Mouse (Mus musculus): Measurements from ENCODE around the gene Hoxa13.

Gene Hoxa13

GRCm38 (mm10) chr6:52221337-52221992 is 39.2 kb downstream of the Hoxa13 start, which contains the start of gene Hoxa7:
Gene Hoxa7 (minus strand): TSS chr6:52221854.
- DNase-seq = peak; percentile 86 to 88

- DNase-seq = peak; percentile 28 to 36
Observed at GRCm38 (mm10) chr6:52220865-52221310, 39.8 kb downstream of the Hoxa13 start.

GRCm38 (mm10) chr6:52220003-52220864 is 40.4 kb downstream of the Hoxa13 start:
- peak; percentile 26 to 48 for DNase-seq

GRCm38 (mm10) chr6:52219234-52219942 is 41.3 kb downstream of the Hoxa13 start:
- DNase-seq = peak; percentile 5 to 12

- DNase-seq = peak in 1 of 2 experiments; percentile 4
Observed at GRCm38 (mm10) chr6:52218643-52219215, 42.0 kb downstream of the Hoxa13 start.

GRCm38 (mm10) chr6:52217895-52218642 is 42.6 kb downstream of the Hoxa13 start:
- peak; percentile 24 to 48 for DNase-seq

GRCm38 (mm10) chr6:52217459-52217768 is 43.3 kb downstream of the Hoxa13 start:
- peak; percentile 66 to 73 for DNase-seq

- peak; percentile 48 for DNase-seq
Observed at GRCm38 (mm10) chr6:52216691-52217458, 43.8 kb downstream of the Hoxa13 start.

- peak in 1 of 2 experiments; percentile 27 for DNase-seq
Observed at GRCm38 (mm10) chr6:52215771-52216535, 44.7 kb downstream of the Hoxa13 start.

GRCm38 (mm10) chr6:52215070-52215469 is 45.6 kb downstream of the Hoxa13 start:
- DNase-seq = peak in 1 of 2 experiments; percentile 24

- DNase-seq = no peak
Observed at GRCm38 (mm10) chr6:52214271-52214670, 46.4 kb downstream of the Hoxa13 start.

- peak in 1 of 2 experiments; percentile 46 for DNase-seq
Observed at GRCm38 (mm10) chr6:52213119-52213986, 47.3 kb downstream of the Hoxa13 start, which contains the start of the genes Hoxa3 and Gm28308. Gene Hoxa3 (minus strand): TSS chr6:52213336. Gene Gm28308 (minus strand): TSS chr6:52213339.

- DNase-seq = no peak
Observed at GRCm38 (mm10) chr6:52212556-52213118, 48.0 kb downstream of the Hoxa13 start.

- DNase-seq = no peak
Observed at GRCm38 (mm10) chr6:52211961-52212360, 48.7 kb downstream of the Hoxa13 start.

GRCm38 (mm10) chr6:52211170-52211935 is 49.3 kb downstream of the Hoxa13 start:
- DNase-seq = peak; percentile 82 to 84

- DNase-seq = no peak
Observed at GRCm38 (mm10) chr6:52209685-52210046, 51.0 kb downstream of the Hoxa13 start.

- DNase-seq = no peak
Observed at GRCm38 (mm10) chr6:52208868-52209684, 51.6 kb downstream of the Hoxa13 start.
